Mouse (Mus musculus) forebrain, embryonic 14.5 days (tissue): Measurements from ENCODE around the gene Ehbp1. TPM values are rescaled to one million over a fixed set of nuclear protein-coding genes. Genes with fewer than 3 reads are reported as not detected.

ENCODE experiments used
- ATAC-seq: fragments of 200-750 bp; cut with Nextera tagmentation; 2 replicates; pipeline ENCODE4 v1.8.0; 2017; ENCODE audit warnings: mild to moderate bottlenecking, moderate library complexity
- DNase-seq: peaks from one replicate; pipeline ENCODE4 v3.0.0-alpha.2; 2015; ENCODE audit warnings: low spot score
- H3K27ac ChIP-seq: fragments of 300-500 bp; sonication (generic); 2 replicates; pipeline ENCODE4 v1.5.1; 2014; ENCODE audit warnings: low read depth, mild to moderate bottlenecking, control low read depth, low read length, moderate library complexity
- H3K27me3 ChIP-seq: fragments of 300-500 bp; sonication (generic); replicated peaks from 2 replicates; pipeline ENCODE4 v1.6.1; 2014; ENCODE audit warnings: low read length, control low read depth, mixed read lengths; ENCODE audit not compliant: control insufficient read depth, insufficient read depth
- H3K36me3 ChIP-seq: fragments of 300-500 bp; sonication (generic); 2 replicates; pipeline ENCODE4 v1.6.1; 2014; ENCODE audit warnings: low read length, control low read depth; ENCODE audit not compliant: control insufficient read depth, insufficient read depth
- H3K4me1 ChIP-seq: fragments of 300-500 bp; sonication (generic); 2 replicates; pipeline ENCODE4 v1.6.1; 2014; ENCODE audit warnings: antibody characterized with exemption, low read length, control low read depth; ENCODE audit not compliant: control insufficient read depth, insufficient read depth
- H3K4me2 ChIP-seq: fragments of 300-500 bp; sonication (generic); 2 replicates; pipeline ENCODE4 v1.6.1; 2014; ENCODE audit warnings: mild to moderate bottlenecking, control low read depth, low read length
- H3K4me3 ChIP-seq: fragments of 300-500 bp; sonication (generic); 2 replicates; pipeline ENCODE4 v1.5.1; 2014; ENCODE audit warnings: low read depth, low read length, control low read depth
- H3K9ac ChIP-seq: fragments of 300-500 bp; sonication (generic); 2 replicates; pipeline ENCODE4 v1.6.1; 2014; ENCODE audit warnings: mild to moderate bottlenecking, low read length, control low read depth, moderate library complexity
- H3K9me3 ChIP-seq: fragments of 300-500 bp; sonication (generic); replicated peaks from 2 replicates; pipeline ENCODE4 v1.6.1; 2016; ENCODE audit warnings: low read length, control low read depth, mixed read lengths; ENCODE audit not compliant: control insufficient read depth
- WGBS: fragments of 180-500 bp; shearing (Covaris S2); extraction: QIAGEN DNeasy Blood & Tissue Kit; methylation state at CpG from one replicate; pipeline ENCODE4 v1.1.7; 2014; 5-methylcytosine and 5-hydroxymethylcytosine counted together
- polyA plus RNA-seq: library from polyadenylated mRNA; unstranded; fragments of >200 nt; fragmentation: Nextera tagmentation; extraction: Ambion mirVana; gene quantifications from 2 replicates; pipeline ENCODE4 v1.2.1, GENCODE M21; 2014

The Ehbp1 gene
- polyA plus RNA-seq, 1 experiment from 2014 or later, result 17.1 TPM

GRCm38 (mm10) chr11:21995534-21996324, 346.4 kb downstream of the Ehbp1 start:
- 8% methylated on average over 27 of the region's 27 CpGs for WGBS
- no peaks in the 10 kb centered on the region for H3K9me3 ChIP-seq
- peak overlapping the region; percentile 67 for H3K4me3 ChIP-seq
- DNase-seq (no peak), ATAC-seq (no peak)
- H3K4me2 ChIP-seq, result peak overlapping the region; percentile 82
- H3K9ac ChIP-seq, result peak overlapping the region; percentile 74
- peaks cover 20% of the 10 kb centered on the region for H3K27me3 ChIP-seq
- H3K4me1 ChIP-seq, result peaks cover 10% of the 10 kb centered on the region
- peak overlapping the region; percentile 72; the same call in 1 of the 2 replicates for H3K27ac ChIP-seq
- H3K36me3 ChIP-seq, result peaks cover 11% of the 10 kb centered on the region

DNA sequence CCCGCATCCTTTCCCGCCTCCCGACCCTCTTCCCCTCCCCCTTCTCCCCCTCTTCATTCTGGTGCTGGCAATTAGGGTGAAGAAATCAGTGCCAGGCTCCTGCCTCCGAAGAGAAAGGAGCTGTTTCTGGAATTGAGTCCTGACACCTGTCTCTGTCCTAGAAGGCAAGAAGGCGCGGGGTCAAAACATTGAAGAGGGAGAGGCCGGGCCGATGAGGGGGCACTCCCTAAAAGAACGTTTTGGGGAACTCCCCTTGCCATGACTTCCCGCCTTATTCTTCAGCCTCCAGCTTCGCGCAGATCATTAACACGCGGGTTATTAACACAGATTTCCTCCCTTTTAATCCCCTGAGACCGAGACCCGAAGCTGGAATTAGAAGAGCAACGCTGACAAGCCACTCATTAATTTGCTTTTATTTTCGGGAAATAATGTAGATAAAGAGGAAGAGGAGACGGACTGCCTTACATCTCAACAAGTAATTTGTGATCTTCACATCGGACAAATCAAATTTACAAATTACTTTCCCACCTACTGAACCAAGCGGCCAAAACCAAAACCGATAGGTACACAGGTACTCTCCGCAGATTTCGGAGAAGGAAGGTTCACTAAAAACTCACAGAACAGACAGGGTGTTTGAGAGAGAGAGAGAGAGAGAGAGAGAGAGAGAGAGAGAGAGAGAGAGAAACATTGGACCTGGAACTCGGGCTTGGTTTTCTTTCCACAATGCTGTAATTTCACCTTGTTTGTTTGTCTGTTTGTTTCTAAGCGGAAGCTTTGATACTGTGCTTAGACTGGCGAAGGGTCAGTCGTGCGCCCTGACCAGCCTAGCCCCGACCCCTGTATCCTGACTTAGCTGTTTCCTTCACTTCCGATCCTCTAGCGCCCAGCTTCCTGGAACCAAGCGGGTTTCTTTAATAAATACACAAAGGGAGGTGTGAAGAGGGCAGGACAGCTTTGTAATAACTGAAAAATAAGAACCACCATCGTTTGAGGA, 347.4 kb downstream of the Ehbp1 start:
- peak overlapping the region; percentile 82 for H3K4me2 ChIP-seq
- peaks cover 20% of the 10 kb centered on the region for H3K27me3 ChIP-seq
- ATAC-seq (peak; percentile 38), DNase-seq (peak; percentile 86)
- H3K27ac ChIP-seq, result peak overlapping the region; percentile 77
- peaks cover 10% of the 10 kb centered on the region for H3K4me1 ChIP-seq
- 4% methylated on average over 34 of the region's 34 CpGs for WGBS
- H3K36me3 ChIP-seq, result peaks cover 11% of the 10 kb centered on the region
- H3K9me3 ChIP-seq, result no peaks in the 10 kb centered on the region
- H3K4me3 ChIP-seq, result peak overlapping the region; percentile 67
- H3K9ac ChIP-seq, result peak overlapping the region; percentile 74

GRCm38 (mm10) chr11:21993597-21994376, 348.3 kb downstream of the Ehbp1 start:
- Histone ChIP-seq H3K4me3 (peak overlapping the region; percentile 67), H3K36me3 (peaks cover 11% of the 10 kb centered on the region), H3K4me2 (peak overlapping the region; percentile 82), H3K4me1 (peaks cover 10% of the 10 kb centered on the region), H3K9ac (peak overlapping the region; percentile 74), H3K27ac (peak overlapping the region; percentile 77), H3K27me3 (peaks cover 12% of the 10 kb centered on the region; the same call in 1 of the 2 replicates), H3K9me3 (no peaks in the 10 kb centered on the region)
- WGBS, result 4% methylated on average over 47 of the region's 47 CpGs
- DNase-seq (peak; percentile 42), ATAC-seq (peak; percentile 8)

DNA sequence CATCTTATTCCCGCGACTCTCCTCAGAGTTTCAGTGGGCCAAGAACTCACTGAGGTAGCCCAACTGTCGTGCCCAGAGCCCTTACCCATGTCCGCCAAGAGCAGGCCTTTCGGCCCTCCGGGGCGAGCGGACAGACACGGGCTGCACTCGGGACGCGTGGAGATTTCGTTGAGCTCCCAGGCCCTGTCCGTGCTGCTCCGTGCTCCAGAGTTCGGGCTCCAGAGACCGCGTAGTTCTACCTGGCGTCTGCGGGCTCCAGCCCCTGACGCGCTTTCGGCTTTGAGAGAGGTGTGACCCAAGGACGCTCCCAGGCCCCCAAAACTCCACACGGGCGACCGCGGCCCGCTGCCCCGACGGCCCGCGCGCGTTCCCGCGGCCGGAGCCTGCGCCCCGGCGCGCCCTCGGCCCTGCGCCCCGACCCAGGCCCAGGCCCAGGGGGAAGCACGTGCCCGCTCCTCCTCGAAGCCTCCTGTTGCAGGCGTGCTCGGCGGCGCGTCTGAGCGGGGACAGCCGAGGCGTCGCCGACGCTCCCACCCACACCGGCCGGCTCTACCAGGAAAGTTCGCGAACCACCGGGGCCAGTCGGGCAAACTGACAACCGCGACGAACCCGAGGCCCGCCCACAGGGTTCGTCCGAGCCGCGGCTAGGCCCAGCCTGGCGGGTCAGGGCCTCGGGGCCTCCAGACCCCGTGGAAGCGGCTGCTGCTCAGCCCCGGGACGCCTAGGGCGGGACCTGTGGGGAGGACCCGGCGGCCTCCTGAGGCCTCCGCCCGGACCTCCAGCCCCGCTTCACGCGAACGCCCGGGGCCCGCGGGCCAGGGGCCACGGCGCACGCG, 349.1 kb downstream of the Ehbp1 start:
- 4% methylated on average over 95 of the region's 96 CpGs for WGBS
- DNase-seq (peak; percentile 39), ATAC-seq (peak; percentile 13)
- Histone ChIP-seq H3K27me3 (peaks cover 6% of the 10 kb centered on the region; the same call in 1 of the 2 replicates), H3K9ac (peak overlapping the region; percentile 74), H3K27ac (peak overlapping the region; percentile 77; the same call in 1 of the 2 replicates), H3K4me3 (peak overlapping the region; percentile 67), H3K4me1 (peaks cover 10% of the 10 kb centered on the region), H3K9me3 (no peaks in the 10 kb centered on the region), H3K36me3 (peaks cover 11% of the 10 kb centered on the region), H3K4me2 (peak overlapping the region; percentile 82)

DNA sequence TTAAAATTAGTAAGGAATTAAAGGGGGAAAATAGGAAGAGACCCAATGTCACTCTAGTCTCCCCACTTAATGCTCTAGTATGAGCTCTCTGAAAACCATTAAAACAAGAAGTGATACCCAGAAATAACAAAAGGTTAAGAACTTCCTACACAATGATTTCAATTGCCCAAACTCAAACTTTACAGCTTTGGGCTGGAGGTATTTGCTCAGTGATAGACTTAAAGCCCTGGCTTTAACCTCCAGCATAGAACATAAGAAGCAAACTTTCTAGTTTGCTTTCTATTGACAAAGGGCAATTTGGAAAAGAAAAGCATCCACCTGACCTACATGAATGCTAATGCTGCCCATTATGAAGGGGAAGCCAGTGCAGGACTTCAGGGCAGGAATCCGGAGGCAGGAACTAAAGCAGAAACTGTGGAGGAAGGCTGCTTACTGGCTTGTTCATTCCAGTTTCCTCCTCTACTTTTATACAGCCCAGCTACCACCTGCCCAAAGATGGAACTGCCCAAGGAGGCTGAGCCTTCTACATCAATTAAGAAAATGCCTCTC, 353.6 kb downstream of the Ehbp1 start:
- WGBS, result 78% methylated on average over 1 of the region's 1 CpGs
- DNase-seq, result no peak

GRCm38 (mm10) chr11:21985118-21985517, 357.0 kb downstream of the Ehbp1 start:
- Histone ChIP-seq H3K9ac (no peak overlapping the region), H3K4me1 (no peaks in the 10 kb centered on the region), H3K36me3 (no peaks in the 10 kb centered on the region), H3K4me2 (no peak overlapping the region), H3K27ac (no peak overlapping the region), H3K4me3 (no peak overlapping the region), H3K27me3 (no peaks in the 10 kb centered on the region), H3K9me3 (no peaks in the 10 kb centered on the region)
- WGBS, result 7% methylated on average over 1 of the region's 1 CpGs
- no peak for DNase-seq
- ATAC-seq, result peak; percentile 48; the same call in 1 of the 2 replicates

More for the DNA sequence above, 353.6 kb downstream of the Ehbp1 start:
- no peak overlapping the region for H3K4me3 ChIP-seq
- peaks cover 6% of the 10 kb centered on the region for H3K4me1 ChIP-seq
- H3K27me3 ChIP-seq, result peaks cover 3% of the 10 kb centered on the region; the same call in 1 of the 2 replicates
- H3K36me3 ChIP-seq, result no peaks in the 10 kb centered on the region
- no peaks in the 10 kb centered on the region for H3K9me3 ChIP-seq
- ATAC-seq, result no peak
- no peak overlapping the region for H3K4me2 ChIP-seq
- H3K9ac ChIP-seq, result no peak overlapping the region
- H3K27ac ChIP-seq, result no peak overlapping the region

- Histone ChIP-seq H3K4me1 (no peaks in the 10 kb centered on the region), H3K27me3 (no peaks in the 10 kb centered on the region), H3K4me2 (no peak overlapping the region), H3K36me3 (no peaks in the 10 kb centered on the region), H3K4me3 (no peak overlapping the region), H3K27ac (no peak overlapping the region), H3K9ac (no peak overlapping the region), H3K9me3 (no peaks in the 10 kb centered on the region)
- ATAC-seq (no peak), DNase-seq (no peak)
- WGBS, result 78% methylated on average over 5 of the region's 5 CpGs
Observed at GRCm38 (mm10) chr11:21974005-21974531, 368.0 kb downstream of the Ehbp1 start.
